Mouse (Mus musculus) frontal cortex, postnatal 36 days (tissue): ENCODE results near the gene Rgs13.
A peak's percentile ranks its signal among the peaks of the same experiment; 100 is the strongest.
"Not testable (repeated sequence)": the region's sequence is repeated elsewhere in the genome, so short reads cannot be mapped to it uniquely, and the experiment has no call there.

ENCODE experiments used
- DNase-seq, 2 experiments: peaks; one replicate each; pipeline ENCODE4 v3.0.0; 2022; ENCODE audit warnings: low spot score in 2 of 2

Rgs13 gene

GRCm38 (mm10) chr1:144152184-144152525, 25.0 kb downstream of the Rgs13 start:
- DNase-seq = no peak

GRCm38 (mm10) chr1:144151401-144152183, 25.6 kb downstream of the Rgs13 start:
- DNase-seq = peak; percentile 25 to 49

DNA sequence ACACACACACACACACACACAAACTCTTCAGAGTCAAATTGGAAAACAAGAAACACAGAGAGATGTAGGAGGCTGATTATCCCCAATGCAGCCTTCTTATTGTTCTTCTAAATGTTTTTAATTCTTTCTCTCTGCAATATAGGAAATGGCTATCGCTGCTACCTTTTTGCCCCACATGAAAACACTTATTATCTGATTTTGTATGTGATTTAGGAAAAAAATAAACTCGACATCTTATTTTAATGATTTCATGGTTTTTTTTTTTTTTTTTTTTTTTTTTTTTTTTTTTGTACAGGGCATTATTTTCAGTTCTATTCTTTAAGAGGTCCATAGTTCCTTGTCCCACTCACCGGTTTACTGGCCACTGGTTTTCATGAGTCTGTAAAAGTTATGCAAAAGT, 27.2 kb downstream of the Rgs13 start:
- no peak for DNase-seq

DNA sequence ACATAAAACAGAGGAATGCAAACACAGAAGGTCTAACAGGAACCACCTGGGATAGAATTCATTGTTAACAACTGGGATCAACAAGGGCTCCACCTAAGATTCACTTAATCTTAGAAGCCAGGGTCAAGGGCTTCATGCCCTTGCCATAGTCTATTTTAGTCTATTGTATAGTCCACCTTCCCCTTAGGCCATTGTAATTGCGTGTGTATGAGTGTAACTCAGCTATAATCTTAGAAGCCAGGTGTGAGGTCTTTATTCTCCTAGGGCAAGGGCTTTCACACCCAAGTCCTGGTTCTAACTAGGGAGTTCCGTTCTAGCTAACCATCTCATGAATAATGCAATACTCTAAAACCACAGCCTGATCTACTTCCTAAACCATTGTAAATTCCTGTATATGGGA, 35.8 kb downstream of the Rgs13 start:
- DNase-seq = not testable (repeated sequence)

DNA sequence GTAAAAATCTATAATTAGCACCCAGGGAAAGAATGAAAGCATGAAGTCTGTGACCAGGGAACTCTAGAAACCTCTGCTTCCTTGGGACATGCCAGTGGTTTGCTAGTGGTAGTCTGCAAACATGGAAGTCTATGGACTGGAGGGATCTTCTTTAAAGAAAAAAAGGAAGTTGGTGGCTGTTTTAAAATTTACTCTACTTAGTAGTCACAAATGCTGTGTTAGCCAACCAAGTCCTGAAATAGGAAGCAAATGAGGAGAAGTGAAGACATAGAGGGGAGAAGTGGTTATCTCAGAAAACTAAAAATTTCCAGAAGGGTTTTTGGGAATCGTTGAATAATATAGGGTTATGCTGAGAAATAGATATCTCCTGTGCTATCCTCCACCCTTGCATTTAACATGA, 37.3 kb downstream of the Rgs13 start:
- no peak for DNase-seq

GRCm38 (mm10) chr1:144127965-144128364, 49.2 kb downstream of the Rgs13 start:
- DNase-seq = peak; percentile 54 to 85

DNA sequence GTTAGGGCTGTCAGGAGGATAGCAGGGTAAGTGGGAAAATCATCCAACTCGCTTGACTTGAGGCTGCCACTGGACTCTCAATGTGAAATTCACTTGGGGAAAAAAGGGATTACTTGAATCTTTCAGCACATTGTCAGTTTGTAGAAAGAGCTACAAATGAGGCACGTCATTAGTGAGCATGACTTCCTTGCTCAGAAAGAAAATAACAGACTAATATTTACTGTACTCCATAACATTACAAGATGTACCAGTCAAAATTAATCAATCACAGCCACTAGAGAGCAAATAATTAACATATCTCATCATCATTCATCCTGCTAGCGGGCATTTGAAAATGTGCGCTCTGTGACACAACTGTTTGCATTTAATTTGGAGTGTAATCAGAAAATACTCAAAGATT, 57.1 kb downstream of the Rgs13 start:
- DNase-seq = no peak

DNA sequence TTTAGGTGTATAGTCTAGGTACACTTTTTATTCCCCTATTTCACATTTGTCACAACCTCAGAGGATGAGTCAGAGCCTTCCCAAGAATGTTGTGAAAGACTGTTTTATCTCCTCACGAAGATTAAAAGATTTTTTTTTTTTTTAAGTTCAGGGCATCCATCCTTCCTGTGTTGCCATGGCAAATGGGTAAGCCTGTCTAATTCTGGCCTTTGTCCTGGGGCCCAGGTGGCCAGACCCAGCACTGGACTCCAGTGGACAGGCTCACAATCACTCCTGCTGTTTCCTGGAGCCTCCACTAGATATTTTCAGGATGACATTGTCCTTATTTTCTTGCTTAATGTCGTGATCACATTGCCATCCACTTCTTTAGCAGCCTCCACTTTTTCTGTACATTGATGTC, 57.7 kb downstream of the Rgs13 start:
- DNase-seq = peak in 1 of 2 experiments; percentile 2

- no peak for DNase-seq
Observed at GRCm38 (mm10) chr1:144115848-144116727, 61.1 kb downstream of the Rgs13 start.

DNA sequence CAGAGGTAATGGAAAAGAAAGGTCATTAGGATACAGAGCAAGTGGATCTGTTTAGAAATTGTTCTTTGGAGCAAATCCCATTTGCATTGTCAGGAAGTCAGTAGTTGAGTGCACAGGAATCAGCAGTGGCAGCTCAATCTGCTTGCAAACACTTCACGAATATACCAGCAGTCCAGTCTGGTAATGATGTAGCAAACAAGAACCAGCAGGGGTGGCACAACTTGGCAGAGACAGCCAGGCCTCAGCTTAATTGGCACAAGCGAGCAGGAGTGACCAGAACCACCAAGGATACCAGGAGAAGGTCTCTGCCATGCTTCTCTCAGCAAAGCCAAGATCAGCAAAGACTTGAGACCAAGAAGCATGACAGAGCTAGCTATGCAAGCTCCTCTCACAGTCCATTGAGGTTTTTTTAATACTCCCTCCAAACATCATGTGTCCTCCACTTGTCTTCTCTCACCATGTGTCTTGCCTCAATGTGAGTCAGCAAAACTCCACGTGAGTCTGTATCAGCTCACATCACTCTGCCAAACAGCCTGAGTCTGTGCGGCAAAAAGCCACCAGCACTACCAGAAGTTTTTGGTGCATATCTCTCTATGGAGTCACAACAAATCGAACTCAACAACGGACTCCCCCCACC, 63.6 kb downstream of the Rgs13 start:
- no peak for DNase-seq

DNA sequence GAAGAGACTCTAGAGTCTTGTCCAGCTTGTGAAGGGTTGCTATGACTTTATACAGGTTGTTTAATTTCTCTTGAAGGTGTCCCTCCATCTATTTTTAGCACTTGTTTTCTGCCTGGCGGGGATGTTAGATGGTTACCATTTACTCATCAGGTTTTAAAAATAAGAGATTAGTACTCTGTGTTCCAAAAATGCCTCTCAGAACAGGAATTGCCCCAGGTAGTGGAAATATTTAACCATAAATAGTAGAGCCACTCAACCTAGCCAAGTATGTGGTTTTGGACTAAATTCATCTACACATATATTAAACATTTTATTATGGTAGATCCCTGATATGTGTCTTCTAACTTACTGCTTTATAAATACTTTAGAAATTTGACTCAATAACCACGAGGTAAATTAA, 64.2 kb downstream of the Rgs13 start:
- DNase-seq = no peak

DNA sequence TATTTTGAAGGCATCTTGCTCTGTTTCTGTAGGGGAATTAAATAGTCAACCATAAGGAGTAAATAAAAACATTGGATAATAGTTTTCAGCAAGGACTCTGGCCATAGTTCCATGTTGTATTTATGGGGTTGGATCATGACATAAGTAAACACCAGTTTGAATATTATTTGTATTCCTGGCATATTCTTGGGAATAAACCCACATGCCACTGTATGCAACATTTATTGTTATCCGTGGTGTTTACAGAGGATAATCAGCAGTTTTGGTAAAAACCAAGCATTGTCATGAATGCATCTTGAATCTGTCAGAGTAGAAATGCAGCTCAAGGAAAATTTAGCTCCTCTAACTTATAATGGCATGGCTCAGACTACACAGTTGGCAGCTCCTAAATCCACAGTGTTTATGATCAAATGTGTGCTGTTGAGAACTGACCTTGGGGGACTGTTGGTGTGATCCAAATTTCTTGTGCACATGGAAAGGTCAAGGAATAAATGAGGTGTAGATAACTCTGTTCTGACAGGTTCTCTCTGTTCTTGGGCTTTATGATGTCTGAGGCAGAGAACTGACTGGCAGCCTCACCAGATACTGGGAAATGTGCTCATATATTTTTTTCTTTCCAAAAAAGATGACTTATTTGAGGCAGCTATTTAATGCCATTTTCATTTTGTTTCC, 78.4 kb downstream of the Rgs13 start:
- DNase-seq = no peak

- DNase-seq = no peak
Observed at GRCm38 (mm10) chr1:144090410-144090809, 86.8 kb downstream of the Rgs13 start.
